Mouse (Mus musculus): ENCODE measurements around the gene Spire2.
"Not testable (repeated sequence)": the region's sequence is repeated elsewhere in the genome, so short reads cannot be mapped to it uniquely, and the experiment has no call there.

Gene Spire2

GRCm38 (mm10) chr8:123332262-123333090 is at the start of gene Spire2:
Spire2 (plus strand) TSS chr8:123332713.
- in situ Hi-C loops (cut with MboI, MseI), result no loop called here

DNA sequence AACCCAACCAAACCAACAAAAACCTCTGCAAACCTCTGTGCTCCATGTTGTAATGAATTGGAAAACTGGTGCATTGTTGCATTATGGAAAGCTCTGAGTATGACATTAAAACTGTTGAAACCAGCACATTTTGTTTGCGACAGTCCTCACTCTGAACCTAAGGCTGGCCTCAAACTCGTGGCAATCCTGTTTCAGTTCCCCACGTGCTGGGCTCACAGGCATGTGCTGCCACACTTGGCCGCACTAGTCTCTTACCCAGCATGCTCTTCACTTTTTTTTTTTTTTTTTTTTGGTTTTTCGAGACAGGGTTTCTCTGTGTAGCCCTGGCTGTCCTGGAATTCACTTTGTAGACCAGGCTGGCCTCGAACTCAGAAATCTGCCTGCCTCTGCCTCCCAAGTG is 49.5 kb upstream of the Spire2 start:
- in situ Hi-C loops (cut with MboI, MseI), result not testable (repeated sequence)

DNA sequence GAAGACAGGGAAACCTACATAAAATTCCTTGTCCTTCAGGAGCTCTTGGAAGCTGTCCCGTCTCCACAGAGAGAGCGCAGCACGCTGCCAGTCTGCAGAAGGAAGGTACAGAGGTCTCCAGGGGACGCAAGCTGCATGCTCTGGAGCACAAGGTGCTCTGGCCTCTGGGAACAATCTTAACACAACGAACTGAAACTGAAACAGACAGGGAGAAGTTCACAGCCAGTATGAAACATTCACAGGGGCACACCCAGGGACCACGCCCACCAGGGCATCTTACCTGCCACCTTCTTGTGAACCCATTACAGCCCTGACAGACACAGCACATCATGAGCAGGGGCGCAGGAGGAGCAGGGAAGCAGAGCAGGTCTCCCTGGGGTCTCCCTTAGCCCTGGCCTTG is 48.5 kb upstream of the Spire2 start:
- in situ Hi-C loops (cut with MboI, MseI), result no loop called here

GRCm38 (mm10) chr8:123284493-123284892 is 48.0 kb upstream of the Spire2 start:
- in situ Hi-C loops (cut with MboI, MseI), result no loop called here

DNA sequence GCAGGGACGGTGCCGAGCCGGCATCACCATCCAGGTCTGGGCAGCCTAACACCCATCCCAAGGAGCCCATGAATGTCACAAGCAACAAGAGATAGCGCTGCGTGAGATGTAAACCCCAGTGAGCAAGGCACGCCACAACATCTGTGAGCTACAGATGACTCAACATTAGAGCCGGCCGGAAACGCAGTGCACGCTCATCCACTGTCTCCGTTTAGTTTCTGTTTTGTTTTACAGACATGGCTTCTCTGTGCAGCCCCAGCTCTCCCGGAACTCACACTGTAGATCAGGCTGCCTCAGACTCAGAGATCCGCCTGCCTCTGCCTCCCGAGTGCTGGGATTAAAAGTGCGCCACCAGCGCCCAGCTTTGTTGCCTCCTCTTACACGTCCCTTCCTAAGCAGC is 45.2 kb upstream of the Spire2 start:
- in situ Hi-C loops (cut with MboI, MseI), result loop anchor here (5.0 kb wide), 1 partner anchor 60 kb away; no protein-coding TSS in a partner anchor

DNA sequence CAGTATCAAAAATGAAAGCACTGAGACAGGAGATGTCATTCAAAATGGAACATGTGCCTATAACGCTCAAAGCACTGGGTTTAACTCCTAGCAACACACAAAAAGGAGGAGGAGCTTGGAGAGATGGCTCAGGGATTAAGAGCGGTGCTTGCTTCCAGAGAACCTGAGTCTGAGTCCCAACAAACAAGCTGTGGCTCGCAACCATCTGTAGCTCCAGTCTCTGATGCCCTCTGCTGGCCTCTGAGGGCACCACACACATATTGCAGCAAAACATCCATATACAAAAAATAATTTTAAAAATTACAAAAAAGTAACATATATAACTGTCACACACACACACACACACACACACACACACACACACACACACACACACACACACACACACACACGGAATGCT is 42.3 kb upstream of the Spire2 start:
- in situ Hi-C loops (cut with MboI, MseI), result no loop called here

- in situ Hi-C loops (cut with MboI, MseI), result no loop called here
These were observed 41.8 kb upstream of the Spire2 start for GRCm38 (mm10) chr8:123290679-123291078.

- in situ Hi-C loops (cut with MboI, MseI), result no loop called here
These were observed 40.8 kb upstream of the Spire2 start for GRCm38 (mm10) chr8:123291716-123292115.

GRCm38 (mm10) chr8:123292281-123292680 is 40.2 kb upstream of the Spire2 start:
- in situ Hi-C loops (cut with MboI, MseI), result no loop called here

DNA sequence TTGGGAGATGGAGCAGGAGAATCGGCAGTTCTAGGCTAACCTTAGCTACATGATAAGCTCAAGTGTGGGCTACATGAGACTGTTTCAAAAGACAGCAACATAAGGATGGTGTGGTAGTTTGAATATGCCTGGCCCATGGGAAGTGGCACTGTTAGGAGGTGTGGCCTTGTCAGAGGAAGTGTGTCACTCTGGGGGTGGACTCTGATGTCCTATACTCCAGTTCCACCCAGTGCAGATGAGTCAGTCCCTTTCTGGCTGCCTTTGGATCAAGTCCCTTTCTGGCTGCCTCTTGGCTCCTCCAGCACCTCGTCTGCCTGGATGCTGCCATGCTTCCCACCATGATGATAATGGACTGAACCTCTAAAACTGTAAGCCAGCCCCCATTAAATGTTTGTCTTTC is 39.7 kb upstream of the Spire2 start:
- in situ Hi-C loops (cut with MboI, MseI), result no loop called here

DNA sequence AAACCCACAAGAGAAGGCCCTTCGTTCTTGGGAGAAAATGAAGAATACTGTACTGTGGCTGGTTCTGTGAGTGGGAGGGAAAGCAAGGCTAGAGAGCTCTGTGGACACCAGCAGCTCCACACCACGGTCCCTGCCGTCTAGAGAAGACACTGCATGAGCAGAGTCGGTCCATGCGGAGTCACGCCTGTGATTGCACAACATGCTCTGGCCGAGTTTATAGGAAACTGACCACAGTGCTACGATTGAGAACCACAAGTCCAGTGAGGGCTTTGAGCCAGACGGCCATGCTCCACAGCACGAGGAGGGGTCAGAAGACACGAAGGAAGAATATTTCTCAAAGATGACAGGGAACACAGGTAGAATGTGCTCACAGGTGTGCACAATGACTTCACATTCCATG is 34.2 kb upstream of the Spire2 start:
- in situ Hi-C loops (cut with MboI, MseI), result no loop called here

DNA sequence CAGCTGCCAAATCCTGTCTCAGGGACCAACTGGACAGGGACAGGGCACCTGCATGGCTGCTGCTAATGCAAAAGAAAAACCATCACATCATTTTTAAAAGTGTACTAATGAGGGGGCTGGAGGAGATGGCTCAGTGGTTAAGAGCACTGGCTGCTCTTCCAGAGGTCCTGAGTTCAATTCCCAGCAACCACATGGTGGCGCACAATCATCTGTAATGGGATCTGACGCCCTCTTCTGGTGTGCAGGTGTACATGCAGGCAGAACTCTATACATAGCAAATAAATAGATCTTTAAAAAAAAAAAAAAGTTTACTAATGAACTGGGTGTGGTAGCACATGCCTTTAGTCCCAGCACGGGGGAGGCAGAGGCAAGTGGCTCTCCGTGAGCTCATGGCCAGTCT is 23.8 kb upstream of the Spire2 start:
- in situ Hi-C loops (cut with MboI, MseI), result no loop called here

GRCm38 (mm10) chr8:123317781-123318466 is 14.6 kb upstream of the Spire2 start:
- in situ Hi-C loops (cut with MboI, MseI), result no loop called here

DNA sequence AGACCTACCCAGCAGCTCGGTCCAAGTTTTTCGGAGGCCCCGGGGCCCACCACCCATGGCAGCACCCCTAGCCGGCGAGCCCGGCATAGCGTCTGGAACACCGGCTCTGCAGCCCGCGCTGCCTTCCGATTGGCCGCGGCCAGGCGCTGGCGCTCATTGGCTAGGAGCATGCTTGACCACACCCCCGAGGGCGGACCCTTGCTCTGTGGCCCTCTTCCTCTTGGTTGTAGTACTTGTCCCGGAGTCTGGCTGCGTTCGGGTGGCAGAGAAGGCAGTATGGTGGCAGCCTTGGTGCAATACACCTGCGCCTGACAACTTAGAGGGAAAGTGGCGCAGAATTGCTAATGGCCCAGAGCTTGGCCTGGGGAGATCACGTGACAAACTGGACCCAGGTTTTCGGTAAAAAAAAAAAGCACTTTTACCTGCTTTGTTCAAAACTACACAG is 14.0 kb upstream of the Spire2 start, which contains the start of gene Fanca:
Gene Fanca (minus strand): TSS at position 110 of the 445 bp plus-strand sequence.
- in situ Hi-C loops (cut with MboI, MseI), result no loop called here

GRCm38 (mm10) chr8:123319522-123320164 is 12.9 kb upstream of the Spire2 start:
- in situ Hi-C loops (cut with MboI, MseI), result loop anchor here (5.0 kb wide), 1 partner anchor 103 kb away; the partner anchor contains the start of gene Def8

DNA sequence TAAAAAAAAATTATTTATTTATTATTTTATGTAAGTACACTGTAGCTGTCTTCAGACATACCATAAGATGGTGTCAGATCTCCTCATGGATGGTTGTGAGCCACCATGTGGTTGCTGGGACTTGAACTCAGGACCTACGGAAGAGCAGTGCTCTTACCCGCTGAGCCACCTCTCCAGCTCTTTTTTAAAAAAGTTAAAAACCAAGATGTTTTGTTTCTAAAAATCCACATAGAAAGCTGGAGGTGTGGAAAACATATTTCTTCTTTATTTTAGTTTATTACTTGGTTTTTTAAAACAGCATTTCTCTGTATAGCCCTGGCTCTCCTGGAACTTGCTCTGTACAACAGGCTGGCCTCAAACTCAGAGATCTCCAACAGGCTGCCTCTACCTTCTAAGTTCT is 4.0 kb upstream of the Spire2 start:
- in situ Hi-C loops (cut with MboI, MseI), result no loop called here

DNA sequence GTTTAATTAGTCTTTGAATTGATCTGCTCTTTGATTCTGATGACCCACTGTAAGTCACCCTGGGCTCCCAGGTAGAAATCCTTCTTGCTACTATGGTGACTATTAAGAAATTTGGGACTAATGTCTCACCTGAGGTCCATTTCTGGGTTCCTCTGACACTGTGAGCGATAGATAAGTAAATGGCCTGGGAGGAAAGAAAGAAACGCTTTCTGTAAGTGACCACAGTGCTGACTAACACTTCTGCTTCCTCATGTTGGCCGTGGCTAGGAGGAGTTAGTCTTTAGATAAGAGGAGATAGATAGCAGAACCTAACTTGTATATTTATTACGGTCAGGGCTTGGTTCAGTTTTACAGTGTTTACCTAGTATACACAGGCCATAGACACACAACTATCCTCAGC is 3.2 kb upstream of the Spire2 start:
- in situ Hi-C loops (cut with MboI, MseI), result no loop called here

DNA sequence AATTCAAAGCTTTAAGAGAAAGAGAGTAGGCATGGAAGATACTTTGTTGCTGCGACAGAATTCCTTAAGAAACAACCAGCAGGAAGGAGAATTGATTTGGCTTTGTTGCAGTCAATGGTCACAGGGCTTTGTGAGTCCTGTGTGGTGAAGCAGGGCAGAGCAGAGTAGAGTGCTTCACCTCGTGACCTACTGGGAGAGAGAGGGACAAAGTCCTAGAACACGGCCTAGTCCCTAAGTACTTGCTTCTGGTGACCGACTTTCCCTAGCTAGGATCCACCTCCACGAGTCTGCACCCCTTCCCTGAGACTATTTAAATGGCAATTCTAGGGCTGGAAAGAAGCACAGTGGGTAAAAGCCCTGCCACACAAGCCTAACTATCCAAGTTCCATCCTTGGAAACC is 2.6 kb upstream of the Spire2 start:
- in situ Hi-C loops (cut with MboI, MseI), result no loop called here

GRCm38 (mm10) chr8:123330701-123331100 is 1.8 kb upstream of the Spire2 start:
- in situ Hi-C loops (cut with MboI, MseI), result no loop called here

- in situ Hi-C loops (cut with MboI, MseI), result no loop called here
These were observed 1.2 kb upstream of the Spire2 start for GRCm38 (mm10) chr8:123331301-123331700.

DNA sequence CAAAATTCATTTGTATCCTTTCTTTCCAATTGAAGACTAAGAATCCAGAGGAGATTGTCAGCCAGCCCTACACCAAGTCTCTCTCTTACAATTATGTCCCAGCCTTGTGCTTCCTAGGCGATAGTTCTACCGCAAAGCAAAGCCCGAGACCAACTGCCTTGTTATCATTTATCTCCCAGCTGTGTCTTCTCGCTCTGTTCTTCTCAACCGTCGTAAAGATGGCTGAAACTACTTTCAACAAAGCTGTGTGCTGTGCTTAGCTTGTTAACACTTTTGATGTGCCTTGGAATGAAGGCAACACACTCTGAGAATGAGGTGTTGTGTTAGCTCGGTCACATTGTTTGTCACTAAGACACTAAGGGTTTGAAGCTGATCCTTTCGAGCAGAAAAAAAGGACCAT is 703 bp upstream of the Spire2 start:
- in situ Hi-C loops (cut with MboI, MseI), result no loop called here

GRCm38 (mm10) chr8:123333091-123333587 is 626 bp downstream of the Spire2 start:
- in situ Hi-C loops (cut with MboI, MseI), result no loop called here
